Mouse (Mus musculus): ENCODE data around the gene Pclo. TPM values are rescaled to one million over a fixed set of nuclear protein-coding genes. Genes with fewer than 3 reads are reported as not detected.
"Not testable (repeated sequence)": the region's sequence is repeated elsewhere in the genome, so short reads cannot be mapped to it uniquely, and the experiment has no call there.

The Pclo gene
- polyA plus RNA-seq (2012; rRNA removed), result 62.4 and 68.3 TPM in 2 replicates

GRCm38 (mm10) chr5:14514631-14515523 lies at the start of gene Pclo:
Gene Pclo, plus strand, starts transcription at chr5:14514918.
- H3K4me1 ChIP-seq (ENCODE audit: control insufficient read depth, insufficient read depth, low read length), result no peaks in the 10 kb centered on the region
- peak; percentile 83 for TF ChIP-seq POLR2A (IDR thresholded peaks at IDR 0.05; ENCODE audit: borderline replicate concordance, insufficient read depth, low read length)
- TF ChIP-seq CTCF (IDR thresholded peaks at IDR 0.05; ENCODE audit: borderline replicate concordance, insufficient read depth, low read depth, low read length), result no peak
- H3K27ac ChIP-seq (ENCODE audit: insufficient read depth, low read length), result peak within 1 kb of the TSS; percentile 97
- DNase-seq, result peak; percentile 92 to 94
- H3K27me3 ChIP-seq (ENCODE audit: control insufficient read depth, insufficient read depth, low read length), result no peaks in the 10 kb centered on the region
- H3K4me3 ChIP-seq (replicated peaks; ENCODE audit: insufficient read depth, low read depth, low read length), result peak within 1 kb of the TSS; percentile 96
- WGBS, result under 1% methylated on average over 86 of the region's 89 CpGs

GRCm38 (mm10) chr5:14494431-14494830 lies 20.3 kb upstream of the Pclo start:
- WGBS, result 64% methylated on average over 2 of the region's 2 CpGs
- H3K27me3 ChIP-seq (ENCODE audit: control insufficient read depth, insufficient read depth, low read length); H3K4me1 ChIP-seq (ENCODE audit: control insufficient read depth, insufficient read depth, low read length); DNase-seq; H3K4me3 ChIP-seq (replicated peaks; ENCODE audit: insufficient read depth, low read depth, low read length); H3K27ac ChIP-seq (ENCODE audit: insufficient read depth, low read length): not testable (repeated sequence)

DNA sequence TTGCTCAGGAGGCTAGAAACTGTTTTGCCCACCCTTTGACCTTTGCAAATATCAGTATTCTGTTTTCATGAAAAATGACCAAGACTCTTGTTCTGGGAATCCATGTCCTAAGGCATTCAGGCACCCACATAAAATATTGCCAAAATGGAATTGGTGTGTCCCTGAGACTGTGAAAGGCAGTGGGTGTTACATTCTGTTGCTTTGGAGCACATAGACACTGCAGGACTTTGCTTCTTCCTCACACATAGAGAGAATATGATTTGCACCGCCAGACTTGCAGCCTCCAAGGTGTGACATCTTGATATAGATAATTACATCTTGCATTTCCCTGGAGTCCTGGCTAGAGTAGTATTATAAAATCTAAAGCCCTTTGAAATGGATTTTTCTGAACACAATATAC lies 6.2 kb upstream of the Pclo start:
- Histone ChIP-seq H3K27ac (ENCODE audit: insufficient read depth, low read length) (no peak overlapping the region), H3K4me1 (ENCODE audit: control insufficient read depth, insufficient read depth, low read length) (no peaks in the 10 kb centered on the region), H3K27me3 (ENCODE audit: control insufficient read depth, insufficient read depth, low read length) (no peaks in the 10 kb centered on the region), H3K4me3 (replicated peaks; ENCODE audit: insufficient read depth, low read depth, low read length) (no peak overlapping the region)
- 83% methylated on average over 1 of the region's 1 CpGs for WGBS
- TF ChIP-seq CTCF (IDR thresholded peaks at IDR 0.05; ENCODE audit: borderline replicate concordance, insufficient read depth, low read depth, low read length) (no peak), POLR2A (IDR thresholded peaks at IDR 0.05; ENCODE audit: borderline replicate concordance, insufficient read depth, low read length) (no peak)
- no peak for DNase-seq

DNA sequence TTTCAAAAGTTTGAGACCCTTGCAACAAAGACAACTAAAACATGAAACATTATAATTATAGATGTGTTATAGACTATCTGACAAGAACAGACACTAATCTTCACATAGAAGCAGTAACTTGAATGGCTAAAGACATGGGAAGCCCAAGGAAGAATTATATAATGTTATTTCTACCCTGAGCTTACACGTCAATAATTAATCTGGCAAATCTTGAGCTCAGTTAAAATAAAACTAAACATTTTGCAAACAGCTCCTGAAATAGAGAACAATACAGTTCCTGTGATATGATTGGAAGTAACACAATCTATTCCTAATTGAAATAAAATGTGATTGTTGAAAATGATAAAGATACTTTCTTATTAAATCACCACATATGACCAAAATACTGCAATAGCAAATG lies 5.1 kb upstream of the Pclo start:
- Histone ChIP-seq H3K4me1 (ENCODE audit: control insufficient read depth, insufficient read depth, low read length) (no peaks in the 10 kb centered on the region), H3K27me3 (ENCODE audit: control insufficient read depth, insufficient read depth, low read length) (no peaks in the 10 kb centered on the region), H3K27ac (ENCODE audit: insufficient read depth, low read length) (no peak overlapping the region), H3K4me3 (replicated peaks; ENCODE audit: insufficient read depth, low read depth, low read length) (no peak overlapping the region)
- WGBS, result 89% methylated on average over 1 of the region's 1 CpGs
- TF ChIP-seq CTCF (IDR thresholded peaks at IDR 0.05; ENCODE audit: borderline replicate concordance, insufficient read depth, low read depth, low read length), result no peak
- no peak for TF ChIP-seq POLR2A (IDR thresholded peaks at IDR 0.05; ENCODE audit: borderline replicate concordance, insufficient read depth, low read length)
- DNase-seq, result no peak

- H3K4me3 ChIP-seq (replicated peaks; ENCODE audit: insufficient read depth, low read depth, low read length), result peak overlapping the region; percentile 20
- TF ChIP-seq CTCF (IDR thresholded peaks at IDR 0.05; ENCODE audit: borderline replicate concordance, insufficient read depth, low read depth, low read length) (no peak), POLR2A (IDR thresholded peaks at IDR 0.05; ENCODE audit: borderline replicate concordance, insufficient read depth, low read length) (no peak)
These were observed 3.6 kb downstream of the Pclo start for GRCm38 (mm10) chr5:14518131-14518832.

DNA sequence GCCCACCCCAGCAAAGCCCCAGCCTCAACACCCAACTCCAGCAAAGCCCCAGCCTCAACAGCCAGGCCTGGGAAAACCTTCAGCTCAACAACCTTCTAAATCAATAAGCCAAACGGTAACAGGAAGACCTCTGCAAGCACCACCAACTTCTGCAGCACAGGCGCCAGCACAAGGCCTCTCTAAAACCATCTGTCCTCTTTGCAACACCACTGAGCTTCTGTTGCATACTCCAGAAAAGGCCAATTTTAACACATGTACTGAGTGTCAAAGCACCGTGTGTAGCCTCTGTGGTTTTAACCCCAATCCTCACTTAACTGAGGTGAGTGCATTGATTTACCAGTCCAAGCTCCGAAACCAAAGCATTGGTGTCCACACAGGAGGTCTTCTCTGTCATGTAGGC lies 7.3 kb downstream of the Pclo start:
- 33% methylated on average over 4 of the region's 4 CpGs for WGBS
- no peaks in the 10 kb centered on the region for H3K27me3 ChIP-seq (ENCODE audit: control insufficient read depth, insufficient read depth, low read length)
- peaks cover 13% of the 10 kb centered on the region for H3K4me1 ChIP-seq (ENCODE audit: control insufficient read depth, insufficient read depth, low read length)
- peak in 1 of 2 experiments; percentile 40 for DNase-seq
- no peak overlapping the region for H3K27ac ChIP-seq (ENCODE audit: insufficient read depth, low read length)
- no peak for TF ChIP-seq CTCF (IDR thresholded peaks at IDR 0.05; ENCODE audit: borderline replicate concordance, insufficient read depth, low read depth, low read length)
- TF ChIP-seq POLR2A (IDR thresholded peaks at IDR 0.05; ENCODE audit: borderline replicate concordance, insufficient read depth, low read length), result no peak
- no peak overlapping the region for H3K4me3 ChIP-seq (replicated peaks; ENCODE audit: insufficient read depth, low read depth, low read length)

More at GRCm38 (mm10) chr5:14518131-14518832, 3.6 kb downstream of the Pclo start:
- Histone ChIP-seq H3K27ac (ENCODE audit: insufficient read depth, low read length) (peak overlapping the region; percentile 4; the same call in 1 of the 2 replicates), H3K4me1 (ENCODE audit: control insufficient read depth, insufficient read depth, low read length) (peaks cover 8% of the 10 kb centered on the region), H3K27me3 (ENCODE audit: control insufficient read depth, insufficient read depth, low read length) (no peaks in the 10 kb centered on the region)
- WGBS, result 10% methylated on average over 4 of the region's 4 CpGs
- peak; percentile 57 to 73 for DNase-seq

- DNase-seq, result peak; percentile 72 to 82
- H3K4me3 ChIP-seq (replicated peaks; ENCODE audit: insufficient read depth, low read depth, low read length), result no peak overlapping the region
These were observed 11.3 kb downstream of the Pclo start for GRCm38 (mm10) chr5:14526038-14526437.

More at GRCm38 (mm10) chr5:14526038-14526437, 11.3 kb downstream of the Pclo start:
- no peak overlapping the region for H3K27ac ChIP-seq (ENCODE audit: insufficient read depth, low read length)
- TF ChIP-seq CTCF (IDR thresholded peaks at IDR 0.05; ENCODE audit: borderline replicate concordance, insufficient read depth, low read depth, low read length) (no peak), POLR2A (IDR thresholded peaks at IDR 0.05; ENCODE audit: borderline replicate concordance, insufficient read depth, low read length) (no peak)
- H3K27me3 ChIP-seq (ENCODE audit: control insufficient read depth, insufficient read depth, low read length), result no peaks in the 10 kb centered on the region
- peaks cover 26% of the 10 kb centered on the region for H3K4me1 ChIP-seq (ENCODE audit: control insufficient read depth, insufficient read depth, low read length)
